8 mouse cellular contexts compared by ENCODE assay signal in the genomic region with DNA sequence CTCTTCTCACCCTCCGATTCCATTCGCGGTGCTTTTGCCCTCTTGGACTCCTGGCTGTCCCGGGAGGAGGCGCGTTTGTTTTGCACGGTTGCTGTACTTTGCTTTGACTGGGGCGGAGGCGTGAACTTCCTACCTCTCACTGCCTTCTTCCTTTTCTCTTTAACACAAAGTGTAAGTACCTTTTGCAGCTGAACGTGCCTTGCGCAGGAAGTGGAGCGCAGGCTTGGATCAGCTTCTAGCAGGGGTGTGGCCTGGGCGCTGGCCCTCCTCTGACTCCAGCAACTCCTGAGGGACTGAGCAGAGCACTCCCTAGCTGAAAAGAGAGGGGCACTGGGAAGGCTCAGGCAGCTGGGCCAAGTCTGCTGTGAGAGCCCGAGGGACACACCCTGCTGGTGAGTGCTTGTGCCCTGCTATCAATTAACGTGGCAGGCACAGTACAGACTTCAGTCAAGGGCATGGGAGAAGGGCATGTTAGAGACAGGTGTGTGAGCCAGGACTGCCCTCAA. TPM values are rescaled to one million over a fixed set of nuclear protein-coding genes. Genes with fewer than 3 reads are reported as not detected.
A peak's percentile ranks its signal among the peaks of the same experiment; 100 is the strongest.
DNase-seq lines count a peak whose midpoint lies in the region; ATAC-seq and TF ChIP-seq lines count a peak whose summit lies in the region.

TSS of gene Zc3h12d (plus strand) at position 300 of the 506 bp plus-strand sequence.

- no peak for TF ChIP-seq POLR2A in liver, adult 2 months (IDR thresholded peaks at IDR 0.05; ENCODE audit: extremely low read depth, insufficient read depth, low read length)

- H3K4me1 ChIP-seq in hindbrain, embryonic 16.5 days (ENCODE audit: control insufficient read depth, insufficient read depth, low read depth, low read length), result peaks cover 7% of the 10 kb centered on the region
- H3K4me1 ChIP-seq in liver, adult 2 months (ENCODE audit: control insufficient read depth, insufficient read depth, low read length), result peaks cover 5% of the 10 kb centered on the region
- H3K4me1 ChIP-seq in midbrain, embryonic 15.5 days, result no peaks in the 10 kb centered on the region

- no peak within 1 kb of the TSS for H3K27ac ChIP-seq in hindbrain, embryonic 16.5 days (ENCODE audit: low read depth, low read length)
- H3K27ac ChIP-seq in liver, adult 2 months (replicated peaks; ENCODE audit: insufficient read depth, low read depth, low read length), result peak within 1 kb of the TSS; percentile 38
- no peak within 1 kb of the TSS for H3K27ac ChIP-seq in midbrain, embryonic 15.5 days

- no peaks in the 10 kb centered on the region for H3K79me2 ChIP-seq in liver, adult 2 months (ENCODE audit: control insufficient read depth, insufficient read depth, low read length)

- H3K9me3 ChIP-seq in hindbrain, embryonic 16.5 days (ENCODE audit: control insufficient read depth, low read length), result no peaks in the 10 kb centered on the region
- H3K9me3 ChIP-seq in midbrain, embryonic 15.5 days, result no peaks in the 10 kb centered on the region

- WGBS in hindbrain, embryonic 16.5 days, result 8% methylated on average over 15 of the region's 15 CpGs
- 2% methylated on average over 15 of the region's 15 CpGs for WGBS in liver, adult 2 months
- 6% methylated on average over 15 of the region's 15 CpGs for WGBS in midbrain, embryonic 15.5 days

- no peaks in the 10 kb centered on the region for H3K27me3 ChIP-seq in hindbrain, embryonic 16.5 days (replicated peaks; ENCODE audit: control insufficient read depth, insufficient read depth, low read length)
- H3K27me3 ChIP-seq in liver, adult 2 months (ENCODE audit: control insufficient read depth, insufficient read depth, low read length), result no peaks in the 10 kb centered on the region
- H3K27me3 ChIP-seq in midbrain, embryonic 15.5 days (replicated peaks), result no peaks in the 10 kb centered on the region

- peak within 1 kb of the TSS; percentile 1; the same call in 1 of the 2 replicates for H3K4me3 ChIP-seq in hindbrain, embryonic 16.5 days (ENCODE audit: low read length)
- peak within 1 kb of the TSS; percentile 41 for H3K4me3 ChIP-seq in liver, adult 2 months (ENCODE audit: insufficient read depth, low read depth, low read length)
- no peak within 1 kb of the TSS for H3K4me3 ChIP-seq in midbrain, embryonic 15.5 days

- peak; percentile 20 to 59 for DNase-seq in adrenal gland, adult (ENCODE audit: inconsistent age in 2 of 2, low spot score in 1 of 2)
- DNase-seq in adrenal gland, postnatal 4 days (ENCODE audit: low spot score in 2 of 2), result no peak
- DNase-seq in liver, adult 2 months (ENCODE audit: extremely low read depth, low read depth, low spot score), result peak; percentile 87
- DNase-seq in thymus, postnatal 10 days (ENCODE audit: low spot score in 2 of 2), result peak; percentile 64 to 67
- no peak for DNase-seq in cerebellum, postnatal 25 days

- H3K36me3 ChIP-seq in hindbrain, embryonic 16.5 days (ENCODE audit: control insufficient read depth, insufficient read depth, low read length), result no peaks in the 10 kb centered on the region
- H3K36me3 ChIP-seq in liver, adult 2 months (ENCODE audit: control insufficient read depth, insufficient read depth, low read length), result no peaks in the 10 kb centered on the region
- no peaks in the 10 kb centered on the region for H3K36me3 ChIP-seq in midbrain, embryonic 15.5 days (replicated peaks)

- peak within 1 kb of the TSS; percentile 4; the same call in 1 of the 2 replicates for H3K9ac ChIP-seq in hindbrain, embryonic 16.5 days (ENCODE audit: low read depth, low read length)
- H3K9ac ChIP-seq in liver, adult 2 months (ENCODE audit: low read depth, low read length), result peak within 1 kb of the TSS; percentile 47
- no peak within 1 kb of the TSS for H3K9ac ChIP-seq in midbrain, embryonic 15.5 days

- peak within 1 kb of the TSS; percentile 45 for H3K4me2 ChIP-seq in hindbrain, embryonic 16.5 days (ENCODE audit: low read length)
- H3K4me2 ChIP-seq in midbrain, embryonic 15.5 days, result peak within 1 kb of the TSS; percentile 18

- TF ChIP-seq CTCF in liver, adult 2 months (IDR thresholded peaks at IDR 0.05; ENCODE audit: low read depth, low read length), result no peak

- ATAC-seq in erythroblast, adult 5-6 weeks (replicated peaks; ENCODE audit: low FRiP score, poor library complexity, severe bottlenecking), result 0 out of 2 replicates have a peak, but pooled peaks have one; percentile 32
- 0 out of 2 replicates have a peak, but pooled peaks have one; percentile 17 for ATAC-seq in hindbrain, embryonic 16.5 days
- no peak for ATAC-seq in midbrain, embryonic 15.5 days (replicated peaks)

RNA-seq across cellular contexts. Expression of gene Zc3h12d, which starts in this region (rescaled TPM):
- under 1 TPM; 0.25 to 0.42 TPM for total RNA-seq in adrenal gland, postnatal 4 days (2021)
- total RNA-seq in erythroblast, adult 5-6 weeks (2015; ENCODE audit: low replicate concordance), result 1.5 TPM in 1 of 2 replicates, not detected in the other
- total RNA-seq in erythroblast, adult 5-6 weeks (2017; ENCODE audit: low replicate concordance), result 0.42 and 1.0 TPM in 2 replicates
- polyA plus RNA-seq in hindbrain, embryonic 16.5 days (2015; fragmentation: Nextera tagmentation; extraction: Ambion mirVana), result 0.15 and 0.21 TPM in 2 replicates
- 2.2 and 2.6 TPM in 2 replicates for total RNA-seq in liver, adult 2 months (2014; rRNA removed)
- 1.6 TPM in 2 replicates for polyA plus RNA-seq in liver, adult 2 months (2012; rRNA removed)
- 0.11 and 0.31 TPM in 2 replicates for polyA plus RNA-seq in midbrain, embryonic 15.5 days (2015; fragmentation: Nextera tagmentation; extraction: Ambion mirVana)

Comparison
In these comparisons a context has a peak if more than half of its experiments do, and no peak if none do; other contexts are left out.
1. DNase-seq: peak in adrenal gland, adult (2 of 2), liver, adult 2 months (single experiment) and thymus, postnatal 10 days (2 of 2); none in adrenal gland, postnatal 4 days (0 of 2) and cerebellum, postnatal 25 days (0 of 2).
2. Peak in ATAC-seq, H3K4me3 ChIP-seq, H3K9ac ChIP-seq and H3K4me2 ChIP-seq in hindbrain, embryonic 16.5 days; RNA of the gene not detected or under 1 TPM.